Mouse (Mus musculus): Measurements from ENCODE around the gene Rbfox1. TPM values are rescaled to one million over a fixed set of nuclear protein-coding genes. Genes with fewer than 3 reads are reported as not detected.

Gene Rbfox1
- polyA plus RNA-seq, 1 experiment from 2014 or later = 2.7 TPM

- Histone ChIP-seq H3K36me3 (ENCODE audit: control insufficient read depth, insufficient read depth, low read length) (no peaks in the 10 kb centered on the region), H3K4me2 (replicated peaks; ENCODE audit: low read depth, low read length) (no peak overlapping the region), H3K9ac (replicated peaks; ENCODE audit: low read depth, low read length) (no peak overlapping the region), H3K27ac (ENCODE audit: low read length) (no peak overlapping the region), H3K4me3 (ENCODE audit: low read depth, low read length) (no peak overlapping the region), H3K9me3 (ENCODE audit: control insufficient read depth, low read depth, low read length) (no peaks in the 10 kb centered on the region), H3K27me3 (ENCODE audit: control insufficient read depth, insufficient read depth, low read length) (no peaks in the 10 kb centered on the region), H3K4me1 (ENCODE audit: control insufficient read depth, insufficient read depth, low read length) (no peaks in the 10 kb centered on the region)
- WGBS = 66% methylated on average over 2 of the region's 2 CpGs
- no peak for ATAC-seq (ENCODE audit: insufficient number of reproducible peaks, insufficient read depth, low FRiP score, low read depth)
Observed at GRCm38 (mm10) chr16:6155556-6155955, 270.4 kb downstream of the Rbfox1 start.

- Histone ChIP-seq H3K36me3 (ENCODE audit: control insufficient read depth, insufficient read depth, low read length) (no peaks in the 10 kb centered on the region), H3K4me2 (replicated peaks; ENCODE audit: low read depth, low read length) (no peak overlapping the region), H3K4me3 (ENCODE audit: low read depth, low read length) (no peak overlapping the region), H3K9ac (replicated peaks; ENCODE audit: low read depth, low read length) (no peak overlapping the region), H3K9me3 (ENCODE audit: control insufficient read depth, low read depth, low read length) (no peaks in the 10 kb centered on the region), H3K27ac (ENCODE audit: low read length) (no peak overlapping the region), H3K27me3 (ENCODE audit: control insufficient read depth, insufficient read depth, low read length) (no peaks in the 10 kb centered on the region), H3K4me1 (ENCODE audit: control insufficient read depth, insufficient read depth, low read length) (no peaks in the 10 kb centered on the region)
- ATAC-seq (ENCODE audit: insufficient number of reproducible peaks, insufficient read depth, low FRiP score, low read depth) = no peak
- WGBS = 79% methylated on average over 4 of the region's 4 CpGs
Observed at GRCm38 (mm10) chr16:6164476-6164875, 279.3 kb downstream of the Rbfox1 start.

DNA sequence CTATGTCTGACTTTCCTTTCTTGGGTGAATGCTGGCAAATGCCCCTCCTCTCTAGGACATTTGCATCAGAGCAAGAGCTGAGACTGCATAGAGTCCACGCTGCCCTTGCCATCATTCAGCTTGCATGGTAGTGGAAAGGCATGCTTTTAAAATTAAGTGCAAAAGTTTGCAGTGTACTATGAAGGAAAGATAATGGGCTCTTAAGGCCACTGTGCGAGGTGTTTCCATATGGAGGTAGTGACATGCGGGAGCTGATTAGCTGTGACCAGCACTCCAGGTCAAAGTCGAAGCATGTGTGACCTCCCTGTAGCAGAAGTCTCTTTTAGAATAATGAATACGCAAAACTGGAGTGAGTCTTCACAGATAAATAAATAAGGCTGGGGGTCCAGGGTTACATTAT lies 284.2 kb downstream of the Rbfox1 start:
- Histone ChIP-seq H3K36me3 (ENCODE audit: control insufficient read depth, insufficient read depth, low read length) (no peaks in the 10 kb centered on the region), H3K27me3 (ENCODE audit: control insufficient read depth, insufficient read depth, low read length) (no peaks in the 10 kb centered on the region), H3K4me3 (ENCODE audit: low read depth, low read length) (no peak overlapping the region), H3K9me3 (ENCODE audit: control insufficient read depth, low read depth, low read length) (no peaks in the 10 kb centered on the region), H3K4me2 (replicated peaks; ENCODE audit: low read depth, low read length) (no peak overlapping the region), H3K4me1 (ENCODE audit: control insufficient read depth, insufficient read depth, low read length) (no peaks in the 10 kb centered on the region), H3K27ac (ENCODE audit: low read length) (no peak overlapping the region), H3K9ac (replicated peaks; ENCODE audit: low read depth, low read length) (no peak overlapping the region)
- 64% methylated on average over 5 of the region's 5 CpGs for WGBS
- ATAC-seq (ENCODE audit: insufficient number of reproducible peaks, insufficient read depth, low FRiP score, low read depth) = no peak

- Histone ChIP-seq H3K4me1 (ENCODE audit: control insufficient read depth, insufficient read depth, low read length) (no peaks in the 10 kb centered on the region), H3K27ac (ENCODE audit: low read length) (no peak overlapping the region), H3K36me3 (ENCODE audit: control insufficient read depth, insufficient read depth, low read length) (no peaks in the 10 kb centered on the region), H3K9ac (replicated peaks; ENCODE audit: low read depth, low read length) (no peak overlapping the region), H3K9me3 (ENCODE audit: control insufficient read depth, low read depth, low read length) (no peaks in the 10 kb centered on the region), H3K4me2 (replicated peaks; ENCODE audit: low read depth, low read length) (no peak overlapping the region), H3K4me3 (ENCODE audit: low read depth, low read length) (no peak overlapping the region), H3K27me3 (ENCODE audit: control insufficient read depth, insufficient read depth, low read length) (no peaks in the 10 kb centered on the region)
- WGBS = 88% methylated on average over 9 of the region's 9 CpGs
- ATAC-seq (ENCODE audit: insufficient number of reproducible peaks, insufficient read depth, low FRiP score, low read depth) = no peak
Observed at GRCm38 (mm10) chr16:6180819-6181218, 295.7 kb downstream of the Rbfox1 start.

GRCm38 (mm10) chr16:6182329-6182728 lies 297.2 kb downstream of the Rbfox1 start:
- Histone ChIP-seq H3K4me1 (ENCODE audit: control insufficient read depth, insufficient read depth, low read length) (no peaks in the 10 kb centered on the region), H3K9me3 (ENCODE audit: control insufficient read depth, low read depth, low read length) (no peaks in the 10 kb centered on the region), H3K36me3 (ENCODE audit: control insufficient read depth, insufficient read depth, low read length) (no peaks in the 10 kb centered on the region), H3K27me3 (ENCODE audit: control insufficient read depth, insufficient read depth, low read length) (no peaks in the 10 kb centered on the region), H3K4me3 (ENCODE audit: low read depth, low read length) (no peak overlapping the region), H3K27ac (ENCODE audit: low read length) (no peak overlapping the region), H3K9ac (replicated peaks; ENCODE audit: low read depth, low read length) (no peak overlapping the region), H3K4me2 (replicated peaks; ENCODE audit: low read depth, low read length) (no peak overlapping the region)
- no peak for ATAC-seq (ENCODE audit: insufficient number of reproducible peaks, insufficient read depth, low FRiP score, low read depth)

DNA sequence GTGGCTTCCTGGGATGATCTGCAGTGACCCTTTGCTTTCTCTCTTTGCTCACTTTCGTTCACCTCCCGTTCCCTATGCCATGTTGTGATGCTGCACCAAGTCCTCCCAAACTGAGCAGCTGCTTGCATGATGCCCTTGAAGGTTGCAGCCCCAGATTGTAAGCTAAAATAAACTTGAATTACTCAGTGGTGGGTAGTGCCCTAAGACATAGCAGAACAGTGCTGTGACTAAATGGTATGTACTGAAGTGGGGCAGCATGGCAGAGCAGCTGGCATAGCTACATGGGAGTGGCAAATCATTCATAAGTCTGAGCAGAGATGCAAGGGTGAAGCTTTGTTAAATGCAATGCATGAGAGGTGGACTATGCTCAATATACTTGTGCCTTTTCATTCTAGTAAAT lies 307.2 kb downstream of the Rbfox1 start:
- Histone ChIP-seq H3K9ac (replicated peaks; ENCODE audit: low read depth, low read length) (no peak overlapping the region), H3K4me2 (replicated peaks; ENCODE audit: low read depth, low read length) (no peak overlapping the region), H3K9me3 (ENCODE audit: control insufficient read depth, low read depth, low read length) (no peaks in the 10 kb centered on the region), H3K4me1 (ENCODE audit: control insufficient read depth, insufficient read depth, low read length) (no peaks in the 10 kb centered on the region), H3K36me3 (ENCODE audit: control insufficient read depth, insufficient read depth, low read length) (no peaks in the 10 kb centered on the region), H3K27ac (ENCODE audit: low read length) (no peak overlapping the region), H3K4me3 (ENCODE audit: low read depth, low read length) (no peak overlapping the region), H3K27me3 (ENCODE audit: control insufficient read depth, insufficient read depth, low read length) (no peaks in the 10 kb centered on the region)
- 57% methylated on average over 2 of the region's 2 CpGs for WGBS
- no peak for ATAC-seq (ENCODE audit: insufficient number of reproducible peaks, insufficient read depth, low FRiP score, low read depth)

GRCm38 (mm10) chr16:6206431-6206830 lies 321.3 kb downstream of the Rbfox1 start:
- no peak overlapping the region for H3K4me2 ChIP-seq (replicated peaks; ENCODE audit: low read depth, low read length)
- no peaks in the 10 kb centered on the region for H3K9me3 ChIP-seq (ENCODE audit: control insufficient read depth, low read depth, low read length)
- H3K27ac ChIP-seq (ENCODE audit: low read length) = no peak overlapping the region
- H3K36me3 ChIP-seq (ENCODE audit: control insufficient read depth, insufficient read depth, low read length) = no peaks in the 10 kb centered on the region
- no peak overlapping the region for H3K9ac ChIP-seq (replicated peaks; ENCODE audit: low read depth, low read length)
- H3K4me3 ChIP-seq (ENCODE audit: low read depth, low read length) = no peak overlapping the region
- H3K4me1 ChIP-seq (ENCODE audit: control insufficient read depth, insufficient read depth, low read length) = no peaks in the 10 kb centered on the region
- no peaks in the 10 kb centered on the region for H3K27me3 ChIP-seq (ENCODE audit: control insufficient read depth, insufficient read depth, low read length)
- ATAC-seq (ENCODE audit: insufficient number of reproducible peaks, insufficient read depth, low FRiP score, low read depth) = no peak

DNA sequence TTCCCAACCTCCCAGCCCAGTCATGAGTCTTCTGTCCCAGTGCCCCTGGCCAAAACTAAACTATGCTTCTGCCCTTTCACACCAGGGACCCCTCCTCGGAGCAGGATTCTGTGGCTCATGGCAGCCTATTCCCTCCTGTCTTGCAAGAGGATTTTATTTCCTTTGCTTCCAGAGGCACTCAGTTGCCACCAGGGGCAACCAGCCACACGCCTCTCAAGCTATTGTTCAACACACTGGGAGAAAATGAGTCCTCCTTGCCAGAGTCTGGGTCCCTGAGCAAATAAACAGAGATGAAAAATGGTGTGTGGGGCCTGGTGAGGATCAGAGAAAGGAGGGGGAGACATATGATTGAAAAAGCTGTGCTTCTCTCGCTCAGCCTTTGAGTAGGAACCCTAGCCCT lies 327.8 kb downstream of the Rbfox1 start:
- no peak overlapping the region for H3K27ac ChIP-seq (ENCODE audit: low read length)
- H3K9ac ChIP-seq (replicated peaks; ENCODE audit: low read depth, low read length) = no peak overlapping the region
- no peaks in the 10 kb centered on the region for H3K4me1 ChIP-seq (ENCODE audit: control insufficient read depth, insufficient read depth, low read length)
- 29% methylated on average over 3 of the region's 3 CpGs for WGBS
- H3K4me2 ChIP-seq (replicated peaks; ENCODE audit: low read depth, low read length) = no peak overlapping the region
- H3K9me3 ChIP-seq (ENCODE audit: control insufficient read depth, low read depth, low read length) = no peaks in the 10 kb centered on the region
- no peak for ATAC-seq (ENCODE audit: insufficient number of reproducible peaks, insufficient read depth, low FRiP score, low read depth)
- H3K27me3 ChIP-seq (ENCODE audit: control insufficient read depth, insufficient read depth, low read length) = no peaks in the 10 kb centered on the region
- no peak overlapping the region for H3K4me3 ChIP-seq (ENCODE audit: low read depth, low read length)
- no peaks in the 10 kb centered on the region for H3K36me3 ChIP-seq (ENCODE audit: control insufficient read depth, insufficient read depth, low read length)

DNA sequence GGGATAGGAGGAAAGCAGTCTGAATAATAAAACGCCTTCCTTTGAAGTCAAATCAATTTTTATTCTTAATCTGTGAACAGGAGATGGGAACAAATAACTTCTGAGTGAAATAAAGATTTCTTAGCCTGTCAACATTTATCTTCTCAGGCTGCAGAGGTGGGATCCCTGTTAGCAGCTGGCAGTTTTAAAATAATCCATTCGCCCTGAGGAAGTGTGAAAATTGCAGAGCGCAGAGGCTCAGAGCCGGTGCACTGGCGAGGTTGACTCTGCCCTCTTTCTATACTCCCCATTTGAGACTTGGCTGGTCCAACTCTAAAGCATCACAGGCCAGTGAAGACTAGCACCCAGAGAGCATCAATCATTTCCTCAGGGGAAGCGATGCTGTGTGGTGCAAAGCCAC lies 342.3 kb downstream of the Rbfox1 start:
- no peak overlapping the region for H3K4me2 ChIP-seq (replicated peaks; ENCODE audit: low read depth, low read length)
- no peaks in the 10 kb centered on the region for H3K4me1 ChIP-seq (ENCODE audit: control insufficient read depth, insufficient read depth, low read length)

More for the DNA sequence above, 342.3 kb downstream of the Rbfox1 start:
- ATAC-seq (ENCODE audit: insufficient number of reproducible peaks, insufficient read depth, low FRiP score, low read depth) = no peak
- Histone ChIP-seq H3K4me3 (ENCODE audit: low read depth, low read length) (no peak overlapping the region), H3K9me3 (ENCODE audit: control insufficient read depth, low read depth, low read length) (no peaks in the 10 kb centered on the region), H3K36me3 (ENCODE audit: control insufficient read depth, insufficient read depth, low read length) (no peaks in the 10 kb centered on the region), H3K27me3 (ENCODE audit: control insufficient read depth, insufficient read depth, low read length) (no peaks in the 10 kb centered on the region), H3K27ac (ENCODE audit: low read length) (no peak overlapping the region), H3K9ac (replicated peaks; ENCODE audit: low read depth, low read length) (no peak overlapping the region)
- WGBS = 61% methylated on average over 6 of the region's 6 CpGs
